Mouse (Mus musculus) forebrain, embryonic 14.5 days (tissue): ENCODE measurements around the gene Bcas3. TPM values are rescaled to one million over a fixed set of nuclear protein-coding genes. Genes with fewer than 3 reads are reported as not detected.
A peak's percentile ranks its signal among the peaks of the same experiment; 100 is the strongest.
"Not testable (repeated sequence)": the region's sequence is repeated elsewhere in the genome, so short reads cannot be mapped to it uniquely, and the experiment has no call there.

Source experiments
- ATAC-seq: fragments of 200-750 bp; cut with Nextera tagmentation; 2 replicates; pipeline ENCODE4 v1.8.0; 2017; ENCODE audit warnings: mild to moderate bottlenecking, moderate library complexity
- DNase-seq: peaks from one replicate; pipeline ENCODE4 v3.0.0-alpha.2; 2015; ENCODE audit warnings: low spot score
- H3K27ac ChIP-seq: fragments of 300-500 bp; sonication (generic); 2 replicates; pipeline ENCODE4 v1.5.1; 2014; ENCODE audit warnings: low read depth, mild to moderate bottlenecking, control low read depth, low read length, moderate library complexity
- H3K27me3 ChIP-seq: fragments of 300-500 bp; sonication (generic); replicated peaks from 2 replicates; pipeline ENCODE4 v1.6.1; 2014; ENCODE audit warnings: low read length, control low read depth, mixed read lengths; ENCODE audit not compliant: control insufficient read depth, insufficient read depth
- H3K36me3 ChIP-seq: fragments of 300-500 bp; sonication (generic); 2 replicates; pipeline ENCODE4 v1.6.1; 2014; ENCODE audit warnings: low read length, control low read depth; ENCODE audit not compliant: control insufficient read depth, insufficient read depth
- H3K4me1 ChIP-seq: fragments of 300-500 bp; sonication (generic); 2 replicates; pipeline ENCODE4 v1.6.1; 2014; ENCODE audit warnings: antibody characterized with exemption, low read length, control low read depth; ENCODE audit not compliant: control insufficient read depth, insufficient read depth
- H3K4me2 ChIP-seq: fragments of 300-500 bp; sonication (generic); 2 replicates; pipeline ENCODE4 v1.6.1; 2014; ENCODE audit warnings: mild to moderate bottlenecking, control low read depth, low read length
- H3K4me3 ChIP-seq: fragments of 300-500 bp; sonication (generic); 2 replicates; pipeline ENCODE4 v1.5.1; 2014; ENCODE audit warnings: low read depth, low read length, control low read depth
- H3K9ac ChIP-seq: fragments of 300-500 bp; sonication (generic); 2 replicates; pipeline ENCODE4 v1.6.1; 2014; ENCODE audit warnings: mild to moderate bottlenecking, low read length, control low read depth, moderate library complexity
- H3K9me3 ChIP-seq: fragments of 300-500 bp; sonication (generic); replicated peaks from 2 replicates; pipeline ENCODE4 v1.6.1; 2016; ENCODE audit warnings: low read length, control low read depth, mixed read lengths; ENCODE audit not compliant: control insufficient read depth
- WGBS: fragments of 180-500 bp; shearing (Covaris S2); extraction: QIAGEN DNeasy Blood & Tissue Kit; methylation state at CpG from one replicate; pipeline ENCODE4 v1.1.7; 2014; 5-methylcytosine and 5-hydroxymethylcytosine counted together
- polyA plus RNA-seq: library from polyadenylated mRNA; unstranded; fragments of >200 nt; fragmentation: Nextera tagmentation; extraction: Ambion mirVana; gene quantifications from 2 replicates; pipeline ENCODE4 v1.2.1, GENCODE M21; 2014

The Bcas3 gene
- polyA plus RNA-seq, 1 experiment from 2014 or later = 27.5 TPM

DNA sequence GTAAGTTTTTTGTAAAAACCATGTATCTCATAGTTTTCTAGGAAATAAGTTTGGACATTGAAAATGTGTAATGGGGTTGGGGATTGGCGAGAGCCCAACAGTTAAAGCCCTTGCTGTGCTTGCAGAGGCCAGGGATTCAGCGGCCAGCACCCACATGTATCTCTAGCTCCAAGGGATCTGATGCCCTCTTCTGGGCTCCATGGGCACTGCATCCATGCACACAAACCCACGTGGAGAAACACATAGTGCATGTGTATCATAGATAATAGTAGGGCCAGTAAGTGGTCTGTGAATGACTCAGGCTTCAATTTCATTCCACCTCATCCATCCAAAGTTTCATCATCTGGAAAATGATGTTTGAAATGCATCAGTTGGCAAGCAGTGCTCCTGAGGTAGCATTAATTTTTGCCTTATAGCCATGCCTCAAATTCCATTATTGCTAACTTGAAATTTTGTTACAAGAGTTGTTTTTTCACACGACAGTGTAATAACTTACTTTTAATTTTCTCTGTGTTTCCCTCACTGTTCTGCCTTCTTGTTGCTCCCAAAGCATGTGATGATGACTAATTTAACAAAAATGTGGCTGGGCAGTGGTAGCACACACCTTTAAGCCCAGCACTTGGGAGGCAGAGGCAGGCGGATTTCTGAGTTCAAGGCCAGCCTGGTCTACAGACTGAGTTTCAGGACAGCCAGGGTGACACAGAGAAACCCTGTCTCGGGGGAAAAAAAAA, 129.9 kb downstream of the Bcas3 start:
- H3K27ac ChIP-seq = no peak overlapping the region
- 70% methylated on average over 6 of the region's 6 CpGs for whole genome bisulfite sequencing
- DNase-seq = no peak

DNA sequence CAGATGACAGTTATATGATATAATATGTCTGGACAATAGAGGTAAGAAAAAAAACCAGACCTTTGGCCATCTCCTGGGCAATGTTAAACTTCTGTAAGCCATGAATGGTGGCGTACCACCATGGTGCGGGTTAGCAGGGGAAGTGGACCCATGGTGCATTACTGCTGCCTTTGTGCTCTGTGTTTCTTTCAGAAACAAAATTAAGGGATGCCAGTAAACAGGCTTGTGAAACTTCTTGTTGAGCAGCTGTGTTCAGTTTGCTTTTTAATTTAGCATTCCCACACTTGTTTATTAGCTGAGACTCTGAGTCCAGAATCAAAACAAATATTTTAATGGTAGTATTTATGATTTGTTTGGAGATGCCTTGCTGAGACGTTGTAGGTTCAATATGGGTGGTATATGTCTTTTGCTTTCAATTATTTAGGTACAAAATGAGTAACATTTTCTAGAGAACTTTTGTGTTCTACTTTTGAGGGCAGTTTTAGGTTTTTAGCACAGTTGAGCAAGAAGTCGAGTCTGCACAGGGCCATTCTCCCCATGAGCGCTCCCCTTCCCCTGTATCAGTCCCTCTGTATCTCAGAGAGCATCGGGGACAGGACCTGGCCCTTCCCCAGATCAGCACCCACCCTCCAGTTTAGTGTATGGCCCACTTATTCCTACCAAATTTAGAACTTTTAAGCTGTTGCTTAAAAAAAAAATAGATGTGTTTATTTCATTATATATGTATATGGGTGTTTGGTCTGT, 132.4 kb downstream of the Bcas3 start:
- ATAC-seq (no peak), DNase-seq (no peak)
- 85% methylated on average over 6 of the region's 6 CpGs for WGBS
- no peak overlapping the region for H3K9ac ChIP-seq
- no peak overlapping the region for H3K4me2 ChIP-seq
- H3K27me3 ChIP-seq = peaks cover 6% of the 10 kb centered on the region; the same call in 1 of the 2 replicates
- no peaks in the 10 kb centered on the region for H3K36me3 ChIP-seq
- H3K27ac ChIP-seq = no peak overlapping the region
- no peaks in the 10 kb centered on the region for H3K9me3 ChIP-seq
- H3K4me1 ChIP-seq = no peaks in the 10 kb centered on the region
- H3K4me3 ChIP-seq = no peak overlapping the region

More for the DNA sequence above, 129.9 kb downstream of the Bcas3 start:
- Histone ChIP-seq H3K9ac (no peak overlapping the region), H3K4me3 (no peak overlapping the region), H3K4me1 (no peaks in the 10 kb centered on the region), H3K36me3 (no peaks in the 10 kb centered on the region), H3K9me3 (no peaks in the 10 kb centered on the region), H3K4me2 (no peak overlapping the region), H3K27me3 (peaks cover 5% of the 10 kb centered on the region; the same call in 1 of the 2 replicates)
- ATAC-seq = no peak

DNA sequence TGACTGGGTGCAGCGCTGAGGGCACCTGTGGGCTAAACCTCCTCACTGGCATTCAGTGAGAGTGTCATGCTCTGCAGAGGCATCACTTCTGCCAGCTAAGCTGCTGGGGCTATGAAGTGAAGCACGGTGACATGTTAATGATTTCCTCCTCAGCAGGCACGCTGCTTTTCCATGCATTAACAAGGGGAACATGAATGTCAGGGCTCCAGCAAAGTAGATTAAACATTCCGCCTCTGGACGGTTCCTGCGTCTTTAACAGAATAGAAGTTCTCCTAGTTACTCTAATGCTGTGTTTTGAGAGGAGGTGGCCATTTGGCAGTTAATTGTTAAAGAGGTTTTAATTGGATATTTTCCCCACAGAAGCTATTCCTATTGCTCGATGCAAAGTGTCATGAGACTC, 134.5 kb downstream of the Bcas3 start:
- Histone ChIP-seq H3K27ac (no peak overlapping the region), H3K36me3 (no peaks in the 10 kb centered on the region), H3K27me3 (peaks cover 9% of the 10 kb centered on the region; the same call in 1 of the 2 replicates), H3K4me3 (no peak overlapping the region), H3K4me1 (0 out of 2 replicates have a peak, but pooled peaks cover 4% of the 10 kb centered on the region), H3K9ac (no peak overlapping the region), H3K4me2 (no peak overlapping the region), H3K9me3 (no peaks in the 10 kb centered on the region)
- 12% methylated on average over 7 of the region's 7 CpGs for WGBS
- DNase-seq (peak; percentile 50), ATAC-seq (no peak)

DNA sequence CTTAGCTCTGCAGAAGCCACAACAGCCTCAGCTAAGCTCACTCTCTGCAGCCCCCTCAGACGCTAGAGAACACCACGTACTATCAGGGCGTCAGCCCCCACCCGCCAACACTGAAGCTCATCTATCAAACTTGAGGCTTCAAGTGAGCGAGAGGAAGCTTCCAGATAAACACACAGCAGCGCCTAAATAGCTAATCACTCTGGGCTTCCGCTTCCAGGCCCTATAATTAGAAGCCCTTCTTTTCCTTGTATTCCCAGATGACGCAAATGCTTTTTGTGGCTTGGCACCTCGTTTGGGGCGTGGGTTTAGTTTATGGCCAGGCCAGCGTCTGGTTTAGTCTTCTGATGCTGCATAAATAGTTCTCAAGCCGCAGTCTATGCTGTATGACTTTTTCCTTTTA, 139.3 kb downstream of the Bcas3 start:
- no peak for ATAC-seq
- no peak overlapping the region for H3K9ac ChIP-seq
- H3K27ac ChIP-seq = no peak overlapping the region
- WGBS = 41% methylated on average over 12 of the region's 12 CpGs
- peak; percentile 49 for DNase-seq
- no peaks in the 10 kb centered on the region for H3K36me3 ChIP-seq
- 0 out of 2 replicates have a peak, but pooled peaks cover 4% of the 10 kb centered on the region for H3K4me1 ChIP-seq
- 0 out of 2 replicates have a peak, but pooled peaks cover 4% of the 10 kb centered on the region for H3K27me3 ChIP-seq
- no peaks in the 10 kb centered on the region for H3K9me3 ChIP-seq
- no peak overlapping the region for H3K4me2 ChIP-seq
- no peak overlapping the region for H3K4me3 ChIP-seq

DNA sequence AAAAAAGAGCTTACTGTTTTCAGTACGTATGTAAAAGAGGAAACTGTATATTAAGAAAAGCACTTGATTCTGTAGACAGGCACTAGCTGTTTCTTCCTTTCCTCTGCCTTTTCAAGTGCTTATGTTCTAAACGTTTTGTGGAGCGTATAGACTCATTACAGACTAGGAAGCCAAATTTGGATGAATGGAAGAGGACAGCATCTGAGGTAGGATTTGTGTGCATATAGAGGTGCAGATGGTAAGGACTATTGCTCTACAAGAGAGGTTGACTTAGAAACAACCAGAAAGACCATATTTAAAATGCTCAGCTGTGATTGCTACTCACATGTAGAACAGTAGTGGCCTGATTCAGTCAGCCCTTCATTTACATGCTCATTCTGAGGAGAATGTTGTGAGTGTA, 139.7 kb downstream of the Bcas3 start:
- ATAC-seq = no peak
- Histone ChIP-seq H3K4me1 (0 out of 2 replicates have a peak, but pooled peaks cover 4% of the 10 kb centered on the region), H3K4me2 (no peak overlapping the region), H3K4me3 (no peak overlapping the region), H3K36me3 (no peaks in the 10 kb centered on the region), H3K9ac (no peak overlapping the region), H3K9me3 (no peaks in the 10 kb centered on the region), H3K27ac (no peak overlapping the region), H3K27me3 (0 out of 2 replicates have a peak, but pooled peaks cover 4% of the 10 kb centered on the region)
- 64% methylated on average over 3 of the region's 3 CpGs for WGBS
- DNase-seq = no peak

DNA sequence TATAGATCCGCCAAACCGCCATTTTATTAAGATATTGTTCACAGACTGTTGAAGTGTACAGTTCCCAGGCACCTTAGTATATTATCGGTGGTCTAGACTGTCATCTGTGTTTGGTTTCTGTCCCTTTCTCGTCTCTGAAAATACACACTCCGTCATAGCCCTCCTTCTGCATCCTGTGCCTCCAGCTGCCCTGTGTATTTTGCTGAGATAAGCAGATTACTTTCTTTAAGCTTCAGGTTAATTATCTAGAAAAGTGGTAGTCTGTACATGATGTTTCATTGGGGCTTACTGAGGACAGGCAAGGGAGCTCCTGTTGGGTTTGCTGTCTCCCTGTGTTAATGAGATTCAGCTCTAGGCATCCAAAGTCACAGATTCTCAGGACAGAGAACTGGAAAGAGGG, 146.6 kb downstream of the Bcas3 start:
- no peaks in the 10 kb centered on the region for H3K9me3 ChIP-seq
- 91% methylated on average over 5 of the region's 5 CpGs for WGBS
- no peaks in the 10 kb centered on the region for H3K36me3 ChIP-seq
- H3K4me1 ChIP-seq = no peaks in the 10 kb centered on the region
- H3K27ac ChIP-seq = no peak overlapping the region
- H3K9ac ChIP-seq = no peak overlapping the region
- H3K4me3 ChIP-seq = no peak overlapping the region
- H3K27me3 ChIP-seq = no peaks in the 10 kb centered on the region
- DNase-seq (no peak), ATAC-seq (no peak)
- no peak overlapping the region for H3K4me2 ChIP-seq

DNA sequence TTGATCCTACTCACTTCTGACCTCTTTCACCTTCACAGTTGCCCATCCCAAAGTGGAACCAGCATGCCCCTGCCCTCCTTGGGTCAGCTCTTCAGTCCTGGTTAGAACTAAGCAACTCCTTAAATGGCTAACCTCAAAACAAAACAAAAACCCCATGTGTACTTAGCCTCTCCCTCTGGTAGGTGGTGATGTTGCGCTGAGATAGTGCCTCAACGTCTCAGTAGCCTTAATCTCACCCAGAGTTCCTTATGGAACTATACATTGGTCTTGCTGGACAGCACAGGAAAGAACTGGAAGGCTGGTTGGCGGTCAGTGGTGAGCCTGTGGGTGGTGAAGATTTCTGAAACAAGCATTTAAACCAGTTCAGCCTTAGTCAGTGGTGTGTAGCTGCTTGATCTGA, 149.1 kb downstream of the Bcas3 start:
- Histone ChIP-seq H3K27me3 (no peaks in the 10 kb centered on the region), H3K36me3 (no peaks in the 10 kb centered on the region), H3K4me1 (no peaks in the 10 kb centered on the region), H3K4me2 (no peak overlapping the region), H3K27ac (no peak overlapping the region), H3K9ac (no peak overlapping the region), H3K9me3 (no peaks in the 10 kb centered on the region), H3K4me3 (no peak overlapping the region)
- DNase-seq = no peak
- no peak for ATAC-seq
- WGBS = 67% methylated on average over 3 of the region's 3 CpGs

DNA sequence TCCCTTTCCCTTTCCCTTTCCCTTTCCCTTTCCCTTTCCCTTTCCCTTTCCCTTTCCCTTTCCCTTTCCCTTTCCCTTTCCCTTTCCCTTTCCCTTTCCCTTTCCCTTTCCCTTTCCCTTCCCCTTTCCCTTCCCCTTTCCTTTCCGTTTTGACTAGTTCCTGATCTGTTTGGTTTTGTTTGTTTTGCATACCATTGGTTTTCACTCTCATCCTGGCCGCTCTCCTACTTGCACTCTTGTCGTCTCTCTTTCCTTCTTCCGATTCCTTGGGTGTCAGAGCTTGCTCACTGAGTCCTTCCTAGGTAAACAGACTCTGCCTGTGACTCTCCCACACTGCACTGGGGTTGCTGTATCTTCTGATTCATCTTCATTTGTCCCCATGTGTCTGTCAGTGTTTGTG, 151.8 kb downstream of the Bcas3 start:
- H3K9ac ChIP-seq, H3K27ac ChIP-seq, H3K4me3 ChIP-seq, H3K4me1 ChIP-seq, DNase-seq, H3K9me3 ChIP-seq, H3K27me3 ChIP-seq, H3K4me2 ChIP-seq, ATAC-seq, H3K36me3 ChIP-seq: not testable (repeated sequence)
- WGBS = 51% methylated on average over 4 of the region's 4 CpGs

DNA sequence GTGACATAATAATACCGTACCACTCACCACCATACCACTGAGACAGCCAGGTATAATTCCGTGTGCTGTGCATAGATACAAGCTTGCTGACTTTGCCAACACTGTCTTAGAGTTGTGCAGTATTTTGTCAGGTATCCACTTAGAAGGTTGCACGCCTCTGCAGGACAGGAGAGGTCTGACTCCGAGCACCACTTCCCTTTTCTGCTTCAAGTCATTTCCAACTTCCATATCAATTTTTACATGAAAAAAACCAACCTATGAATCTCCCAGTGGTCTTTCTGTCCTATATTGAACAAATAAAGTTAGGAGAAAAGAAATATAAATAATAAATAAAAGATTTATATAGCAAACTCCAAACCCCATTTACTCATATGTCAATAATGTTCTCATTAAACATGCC, 152.8 kb downstream of the Bcas3 start:
- Histone ChIP-seq H3K4me2 (no peak overlapping the region), H3K9me3 (no peaks in the 10 kb centered on the region), H3K4me1 (no peaks in the 10 kb centered on the region), H3K27ac (no peak overlapping the region), H3K27me3 (no peaks in the 10 kb centered on the region), H3K36me3 (no peaks in the 10 kb centered on the region), H3K4me3 (no peak overlapping the region), H3K9ac (no peak overlapping the region)
- ATAC-seq (no peak), DNase-seq (no peak)
- WGBS = 92% methylated on average over 4 of the region's 4 CpGs
